Mouse (Mus musculus): ENCODE results near the gene Ppt1.
"Not testable (repeated sequence)": the region's sequence is repeated elsewhere in the genome, so short reads cannot be mapped to it uniquely, and the experiment has no call there.

Gene Ppt1

DNA sequence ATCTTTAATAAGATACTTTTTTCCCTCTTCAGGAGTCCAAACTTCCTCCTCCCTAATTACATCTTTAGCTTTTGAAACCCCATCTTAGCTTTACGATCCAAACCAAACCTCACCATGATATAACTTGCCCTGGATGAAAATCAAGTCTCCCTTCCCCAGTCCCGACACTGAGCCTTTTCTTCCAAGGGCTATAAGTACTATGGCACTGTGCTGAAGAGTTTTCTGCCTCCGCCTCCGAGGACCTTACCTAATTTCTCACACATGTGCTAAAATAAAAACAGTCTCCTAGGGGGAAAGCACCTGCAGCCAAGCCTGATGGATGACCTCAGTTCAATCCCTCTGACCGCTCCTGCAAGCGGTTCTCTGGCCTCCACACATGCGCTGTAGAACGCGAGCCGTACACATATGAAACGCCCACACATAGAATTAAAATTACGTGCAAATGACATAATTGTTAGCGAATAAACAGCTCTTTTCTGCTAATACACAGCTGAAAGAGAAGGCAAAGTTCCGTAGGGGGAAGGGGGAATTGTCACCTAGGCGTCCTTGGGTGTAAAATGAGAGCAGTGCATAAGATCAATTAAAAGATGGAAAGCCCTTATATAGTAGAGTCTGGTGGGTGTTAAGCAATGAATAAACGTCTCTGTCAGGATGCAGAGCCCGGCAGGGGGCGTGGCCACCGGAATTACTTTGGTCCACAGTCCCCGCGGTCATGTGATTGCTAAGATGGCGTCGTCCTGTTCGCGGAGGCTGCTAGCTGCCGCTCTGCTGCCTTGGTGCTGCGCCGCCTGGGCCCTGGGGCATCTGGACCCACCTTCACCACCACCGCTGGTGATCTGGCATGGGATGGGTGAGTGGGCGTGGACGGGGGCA is at the start of gene Ppt1:
Ppt1 (plus strand) TSS at position 713 of the 873 bp plus-strand sequence.
- peak; percentile 91 for DNase-seq (ENCODE audit: low read depth, low spot score)

DNA sequence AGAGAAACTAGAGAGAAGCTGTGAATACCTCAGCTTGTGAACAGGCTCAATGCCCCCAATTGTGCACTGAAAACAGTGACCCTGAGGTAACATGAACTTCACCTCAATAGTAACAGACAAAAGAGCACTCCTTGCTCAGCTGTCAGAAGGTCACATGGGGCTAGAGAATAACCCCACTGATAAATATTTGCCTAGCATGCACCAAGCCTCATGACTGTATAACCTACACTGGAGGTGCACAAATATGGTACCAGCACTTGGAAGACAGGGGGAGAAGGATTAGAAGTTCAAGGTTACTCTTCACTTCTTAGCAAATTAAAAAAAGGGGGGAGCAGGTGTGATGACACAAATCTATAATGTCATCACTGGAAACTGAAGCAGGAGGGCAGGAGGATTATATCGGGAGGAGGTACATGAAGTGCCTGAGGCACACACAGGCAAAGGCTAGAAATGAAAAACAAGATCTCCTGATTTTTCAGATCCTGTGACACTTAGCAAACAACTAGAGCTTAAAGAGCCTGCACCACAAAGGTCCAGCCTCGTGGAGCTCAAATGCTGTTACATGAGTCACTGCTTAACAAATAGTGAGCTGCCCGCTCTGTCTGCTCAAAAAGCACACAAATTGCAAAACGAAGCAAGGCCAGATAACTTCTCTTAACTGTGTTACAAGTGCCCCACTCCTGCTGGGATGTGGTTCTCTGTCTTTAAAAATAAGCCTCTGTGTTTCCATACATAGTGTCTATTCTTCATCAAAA is 46.5 kb upstream of the Ppt1 start:
- DNase-seq (ENCODE audit: low read depth, low spot score): no peak

GRCm38 (mm10) chr4:122808108-122808507 is 27.9 kb upstream of the Ppt1 start:
- peak; percentile 67 for DNase-seq (ENCODE audit: low read depth, low spot score)

DNA sequence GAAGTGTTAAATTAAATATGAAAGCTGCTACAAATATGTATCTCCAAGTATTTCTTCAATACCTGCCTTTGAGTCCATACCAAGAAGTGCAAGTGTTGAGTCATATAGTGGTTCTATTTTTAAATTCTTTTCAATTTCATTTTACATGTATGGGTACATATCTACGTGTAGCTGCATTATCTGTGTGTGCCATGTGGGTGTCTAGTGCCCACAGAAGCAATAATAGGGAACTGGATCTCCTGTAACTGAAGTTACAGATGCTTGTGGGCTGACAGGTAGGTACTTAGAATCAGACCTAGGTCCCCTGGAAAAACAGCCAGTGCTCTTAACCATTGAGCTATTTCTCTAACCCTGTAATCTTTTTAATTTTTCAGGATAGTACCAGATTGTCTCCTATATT is 24.9 kb upstream of the Ppt1 start:
- no peak for DNase-seq (ENCODE audit: low read depth, low spot score)

GRCm38 (mm10) chr4:122811824-122812223 is 24.2 kb upstream of the Ppt1 start:
- no peak for DNase-seq (ENCODE audit: low read depth, low spot score)

- no peak for DNase-seq (ENCODE audit: low read depth, low spot score)
Measured at GRCm38 (mm10) chr4:122816202-122816601, 19.8 kb upstream of the Ppt1 start.

GRCm38 (mm10) chr4:122820941-122821340 is 15.1 kb upstream of the Ppt1 start:
- not testable (repeated sequence) for DNase-seq (ENCODE audit: low read depth, low spot score)

GRCm38 (mm10) chr4:122827651-122828050 is 8.4 kb upstream of the Ppt1 start:
- no peak for DNase-seq (ENCODE audit: low read depth, low spot score)

DNA sequence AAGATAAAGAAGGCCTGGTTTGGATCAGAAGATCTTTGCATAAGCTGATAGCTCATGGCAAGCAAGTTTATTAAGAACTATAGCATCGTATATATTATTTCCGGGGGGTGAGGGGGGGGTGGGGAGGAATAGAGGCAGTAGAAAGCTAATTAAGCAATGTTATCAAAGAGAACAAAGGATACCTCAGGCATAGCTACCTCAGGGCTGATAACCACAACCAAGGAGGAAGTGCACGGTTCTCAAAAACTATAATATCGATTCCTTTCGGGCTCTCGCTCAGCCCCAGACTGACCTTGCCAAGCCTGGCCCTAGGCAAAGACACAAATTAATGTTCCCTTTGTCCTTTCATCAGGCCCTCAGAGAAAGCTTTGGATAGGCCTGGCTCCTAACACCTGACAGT is 6.7 kb upstream of the Ppt1 start:
- DNase-seq (ENCODE audit: low read depth, low spot score): no peak

GRCm38 (mm10) chr4:122831888-122832287 is 4.2 kb upstream of the Ppt1 start:
- DNase-seq (ENCODE audit: low read depth, low spot score): no peak

- no peak for DNase-seq (ENCODE audit: low read depth, low spot score)
Measured at GRCm38 (mm10) chr4:122836403-122836775, 347 bp downstream of the Ppt1 start.

- no peak for DNase-seq (ENCODE audit: low read depth, low spot score)
Measured at GRCm38 (mm10) chr4:122837180-122837730, 1.2 kb downstream of the Ppt1 start.

DNA sequence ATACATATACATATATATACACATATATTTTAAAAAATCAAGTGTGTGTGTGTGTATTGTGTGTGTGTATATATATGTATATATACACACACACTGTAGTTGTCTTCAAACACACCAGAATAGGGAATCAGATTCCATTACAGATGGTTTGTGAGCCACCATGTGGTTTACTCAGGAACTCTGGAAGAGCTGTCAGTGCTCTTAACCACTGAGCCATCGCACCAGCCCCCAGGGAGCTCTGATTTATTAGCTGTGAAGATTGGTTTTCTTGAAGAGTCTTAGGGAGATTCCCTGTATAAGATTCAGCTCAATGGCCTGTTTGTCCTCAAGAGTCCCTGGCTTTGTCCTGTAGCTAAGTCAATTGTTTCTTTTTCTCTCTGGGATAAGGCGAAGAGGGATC is 2.0 kb downstream of the Ppt1 start:
- no peak for DNase-seq (ENCODE audit: low read depth, low spot score)

- DNase-seq (ENCODE audit: low read depth, low spot score): peak; percentile 44
Measured at GRCm38 (mm10) chr4:122838416-122838815, 2.4 kb downstream of the Ppt1 start.

DNA sequence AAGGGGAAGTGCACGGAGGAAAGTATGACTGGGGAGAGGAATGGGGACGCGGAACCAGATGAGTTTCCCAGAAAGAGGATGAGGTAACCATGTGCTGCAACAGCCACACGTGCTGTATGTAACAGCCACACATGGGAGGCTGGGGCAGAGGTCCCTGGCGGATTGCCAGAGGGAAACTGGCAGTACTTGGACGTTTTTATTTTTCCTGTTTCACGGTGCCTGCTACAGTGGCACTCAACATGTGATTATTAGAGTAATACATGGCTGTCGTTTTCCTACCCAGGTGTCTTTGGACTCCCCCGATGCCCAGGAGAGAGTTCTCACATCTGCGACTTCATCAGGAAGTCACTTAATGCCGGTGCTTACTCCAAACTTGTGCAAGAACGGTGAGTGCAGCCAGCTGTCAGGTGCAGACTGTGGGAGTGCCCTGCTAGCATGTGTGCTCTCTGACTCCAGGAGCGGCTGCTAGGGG is 12.1 kb downstream of the Ppt1 start:
- DNase-seq (ENCODE audit: low read depth, low spot score): peak; percentile 28

- DNase-seq (ENCODE audit: low read depth, low spot score): no peak
Measured at GRCm38 (mm10) chr4:122851535-122851934, 15.5 kb downstream of the Ppt1 start.

- DNase-seq (ENCODE audit: low read depth, low spot score): no peak
Measured at GRCm38 (mm10) chr4:122853691-122854090, 17.6 kb downstream of the Ppt1 start.

- DNase-seq (ENCODE audit: low read depth, low spot score): no peak
Measured at GRCm38 (mm10) chr4:122854770-122855169, 18.7 kb downstream of the Ppt1 start.

DNA sequence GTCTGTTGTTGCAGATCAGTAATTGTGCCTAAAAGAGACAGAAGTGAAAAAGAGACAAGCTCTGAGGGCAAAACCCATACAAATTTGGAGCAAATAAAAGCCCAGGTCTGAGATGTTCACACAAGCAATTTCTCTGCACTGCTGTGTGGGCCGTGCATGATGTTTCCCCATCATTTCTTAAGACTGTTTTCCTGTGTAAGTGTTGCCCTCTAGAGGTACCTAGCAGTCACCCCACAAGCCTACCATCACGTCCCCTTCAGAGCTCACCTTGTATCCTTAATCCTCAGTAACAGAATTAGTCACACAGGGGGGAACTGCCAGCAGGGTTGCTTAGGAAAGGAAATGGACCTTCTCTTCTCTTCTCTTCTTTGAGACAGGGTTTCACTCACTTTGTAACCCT is 21.9 kb downstream of the Ppt1 start:
- DNase-seq (ENCODE audit: low read depth, low spot score): no peak

GRCm38 (mm10) chr4:122859096-122859674 is 23.1 kb downstream of the Ppt1 start:
- DNase-seq (ENCODE audit: low read depth, low spot score): no peak

DNA sequence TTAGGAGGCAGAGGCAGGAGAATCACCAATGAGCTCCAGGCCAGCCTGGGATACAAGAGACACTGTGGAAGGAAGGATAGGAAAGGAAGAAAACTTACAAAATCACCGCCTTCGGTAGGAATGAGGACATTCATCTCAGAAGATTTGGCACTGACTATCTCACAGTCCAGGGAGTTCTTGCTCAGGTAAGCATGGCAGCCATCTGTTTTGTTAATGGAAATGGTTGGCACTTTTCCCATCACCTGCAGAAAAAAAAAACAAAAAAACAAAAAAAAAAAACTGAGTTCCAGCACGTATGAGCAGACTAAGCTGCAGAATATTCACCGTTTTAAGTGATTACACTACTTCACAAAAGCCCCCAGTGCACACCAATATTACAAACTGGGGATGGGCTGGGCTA is 25.8 kb downstream of the Ppt1 start:
- DNase-seq (ENCODE audit: low read depth, low spot score): no peak

DNA sequence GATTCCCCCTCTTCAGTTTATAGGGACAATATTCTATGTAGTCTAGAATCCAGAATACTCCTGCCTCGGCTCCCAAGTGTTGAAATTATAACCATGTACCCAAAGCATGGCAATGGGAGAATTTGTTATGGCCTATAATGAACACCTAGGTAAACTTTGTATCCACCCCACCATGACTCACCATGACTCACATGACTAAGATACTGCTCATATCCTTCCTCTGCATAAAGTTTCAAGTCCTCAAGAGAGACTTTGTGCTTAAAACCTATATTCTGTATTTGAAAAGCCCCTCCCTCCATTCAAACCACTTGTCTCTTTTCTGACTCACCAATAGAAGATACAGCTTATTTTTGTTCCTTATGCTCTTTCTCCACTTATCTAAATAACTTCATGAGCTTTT is 32.0 kb downstream of the Ppt1 start:
- no peak for DNase-seq (ENCODE audit: low read depth, low spot score)
